Mouse (Mus musculus): Measurements from ENCODE around the gene Uevld.

DNA sequence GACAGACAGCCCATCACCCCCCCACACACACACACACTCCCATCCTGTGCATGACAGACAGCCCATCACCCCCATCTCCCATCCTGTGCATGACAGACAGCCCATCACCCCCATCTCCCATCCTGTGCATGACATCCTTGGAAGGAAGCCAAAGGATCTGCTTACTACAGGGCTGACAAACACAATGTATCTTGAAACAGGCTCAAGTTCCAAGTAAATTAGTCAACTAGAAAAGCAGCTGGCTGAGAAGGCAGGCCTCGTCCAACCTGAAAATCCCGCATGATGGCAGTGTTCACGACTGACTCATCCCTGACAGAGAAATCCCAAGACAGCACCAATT, 42.3 kb upstream of the Uevld start:
- TF ChIP-seq POLR2A (IDR thresholded peaks at IDR 0.05; ENCODE audit: extremely low read depth, insufficient read depth, low read length) (no peak), CTCF (IDR thresholded peaks at IDR 0.05; ENCODE audit: low read depth, low read length) (no peak)

Measured in liver, adult 2 months (tissue).